ENCODE assay signal across 14 mouse cellular contexts in the genomic region with DNA sequence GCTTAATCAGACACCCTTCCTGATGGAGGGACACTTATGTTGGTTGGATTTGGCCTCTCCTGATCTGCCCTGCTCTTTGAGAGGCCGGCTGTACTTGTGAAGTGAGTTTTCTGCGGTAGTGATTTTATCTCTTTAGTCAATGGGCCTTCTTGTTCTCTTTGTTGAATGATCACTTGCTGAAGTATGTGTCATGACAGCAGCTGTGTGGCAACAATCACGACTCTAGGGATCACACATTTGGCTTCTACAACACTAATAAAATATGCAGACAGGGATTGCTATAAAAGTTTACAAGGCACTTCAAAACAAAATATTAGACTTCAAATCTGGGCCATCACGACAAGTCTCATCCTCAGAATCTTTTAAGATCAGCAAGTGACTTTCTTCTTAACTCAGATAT.
"Had no signal": no experiment of that assay in that cellular context is flagged by ENCODE, and none has a peak within 500 bp of the region (broad histone marks: within the 10 kb centered on the region; RNA-seq: fewer than 3 reads in every experiment).

No protein-coding gene starts in this region.

- H3K27ac ChIP-seq: left cerebral cortex, adult 2 months; limb, embryonic 10.5 days; liver, embryonic 15.5 days; macrophage; midbrain, embryonic 12.5 days; neural tube, embryonic 15.5 days; stomach, postnatal 0 days had no signal

- ATAC-seq: intestine, postnatal 0 days had no signal

- H3K4me2 ChIP-seq: liver, embryonic 11.5 days; liver, embryonic 15.5 days; midbrain, embryonic 12.5 days; neural tube, embryonic 15.5 days had no signal

- DNase-seq: kidney, postnatal 25 days; right cerebral cortex, adult 18-20 months; right cerebral cortex, postnatal 25 days; thymus, postnatal 4 days had no signal

- H3K9ac ChIP-seq: liver, embryonic 15.5 days; midbrain, embryonic 12.5 days; neural tube, embryonic 15.5 days had no signal

- H3K9me3 ChIP-seq: limb, embryonic 10.5 days; liver, embryonic 15.5 days; neural tube, embryonic 15.5 days had no signal

- H3K36me3 ChIP-seq: limb, embryonic 10.5 days; liver, embryonic 15.5 days; midbrain, embryonic 12.5 days; neural tube, embryonic 15.5 days had no signal

- H3K4me3 ChIP-seq: left cerebral cortex, adult 2 months; limb, embryonic 10.5 days; liver, embryonic 15.5 days; megakaryocyte, embryonic 14.5 days; midbrain, embryonic 12.5 days; neural tube, embryonic 15.5 days had no signal

- H3K27me3 ChIP-seq: liver, embryonic 15.5 days; midbrain, embryonic 12.5 days; neural tube, embryonic 15.5 days had no signal

- H3K4me1 ChIP-seq: limb, embryonic 10.5 days; liver, embryonic 15.5 days; megakaryocyte, embryonic 14.5 days; midbrain, embryonic 12.5 days; neural tube, embryonic 15.5 days had no signal
